Mouse (Mus musculus) MEL (cell line): ENCODE measurements at regions not wholly inside any gene's neighbourhood (a gene's known extent, or its start where the extent isn't known, plus 50 kb on each side); places are given as distances from the start of the nearest gene placed in this dataset.

Source experiments
- DNase-seq: peaks from one replicate; pipeline ENCODE4 v3.0.0; 2011; ENCODE audit warnings: low read depth, low spot score
- H3K27ac ChIP-seq: 2 replicates; pipeline ENCODE4 v1.5.1; 2012; ENCODE audit warnings: low read depth, mild to moderate bottlenecking, control low read depth, low read length, moderate library complexity; ENCODE audit not compliant: control insufficient read depth
- H3K27me3 ChIP-seq, 2 experiments: fragments of 150-350 bp in 1 of 2; sonication (generic) in 1 of 2; 2 replicates each; pipeline ENCODE4 v1.6.1; 2012; ENCODE audit warnings: low read length in 2 of 2, mild to moderate bottlenecking in 2 of 2, improper control_type of control experiment in 1 of 2, moderate library complexity in 1 of 2; ENCODE audit not compliant: insufficient read depth in 2 of 2, control insufficient read depth in 1 of 2
- H3K36me3 ChIP-seq, 2 experiments: 2 replicates each; pipeline ENCODE4 v1.6.1; 2012 to 2014; ENCODE audit warnings: low read length in 2 of 2, improper control_type of control experiment in 1 of 2, inconsistent platforms in 1 of 2, mild to moderate bottlenecking in 1 of 2; ENCODE audit not compliant: insufficient read depth in 2 of 2, control insufficient read depth in 1 of 2
- H3K4me1 ChIP-seq, 2 experiments: fragments of 150-350 bp in 1 of 2; sonication (generic) in 1 of 2; 2 replicates each; pipeline ENCODE4 v1.6.1; 2012; ENCODE audit warnings: low read length in 2 of 2, improper control_type of control experiment in 1 of 2, mild to moderate bottlenecking in 1 of 2; ENCODE audit not compliant: insufficient read depth in 2 of 2, control insufficient read depth in 1 of 2
- H3K4me3 ChIP-seq, 2 experiments: fragments of 150-350 bp in 1 of 2; sonication (generic) in 1 of 2; 2 replicates each; pipeline ENCODE4 v1.5.1; 2012; ENCODE audit warnings: low read depth in 2 of 2, low read length in 2 of 2, mild to moderate bottlenecking in 2 of 2, moderate library complexity in 2 of 2, control low read depth in 1 of 2, improper control_type of control experiment in 1 of 2; ENCODE audit not compliant: control insufficient read depth in 1 of 2, insufficient read depth in 1 of 2
- H3K79me2 ChIP-seq: 2 replicates; pipeline ENCODE4 v1.6.1; 2012; ENCODE audit warnings: mild to moderate bottlenecking, low read length, moderate library complexity; ENCODE audit not compliant: control insufficient read depth, poor library complexity, insufficient read depth
- H3K9ac ChIP-seq: 2 replicates; pipeline ENCODE4 v1.6.1; 2012; ENCODE audit warnings: low read depth, mild to moderate bottlenecking, control low read depth, low read length, moderate library complexity; ENCODE audit not compliant: control insufficient read depth, poor library complexity, severe bottlenecking
- H3K9me3 ChIP-seq: fragments of 150-350 bp; sonication (generic); replicated peaks from 2 replicates; pipeline ENCODE4 v1.6.1; 2012; ENCODE audit warnings: mild to moderate bottlenecking, low read length, improper control_type of control experiment, moderate library complexity; ENCODE audit not compliant: insufficient read depth
- BHLHE40 ChIP-seq: IDR thresholded peaks from 2 replicates; pipeline ENCODE4 v1.6.1; 2012; ENCODE audit warnings: low read depth, mild to moderate bottlenecking, inconsistent platforms, low read length, improper control_type of control experiment, borderline replicate concordance
- CHD1 ChIP-seq: IDR thresholded peaks from 2 replicates; pipeline ENCODE4 v1.6.1; 2012; ENCODE audit warnings: low read depth, mild to moderate bottlenecking, inconsistent platforms, low read length, improper control_type of control experiment
- CTCF ChIP-seq, 3 experiments: IDR thresholded peaks in 2 of 3; conservative IDR thresholded peaks in 1 of 3; 2 replicates each; pipeline ENCODE4 v1.5.1; 2011 to 2012; ENCODE audit warnings: low read length in 3 of 3, low read depth in 2 of 3, mild to moderate bottlenecking in 2 of 3, improper control_type of control experiment in 1 of 3, inconsistent platforms in 1 of 3, mixed read lengths in 1 of 3, moderate library complexity in 1 of 3; ENCODE audit not compliant: control insufficient read depth in 1 of 3, insufficient read depth in 1 of 3, poor library complexity in 1 of 3, severe bottlenecking in 1 of 3
- E2F4 ChIP-seq: IDR thresholded peaks from 2 replicates; pipeline ENCODE4 v1.6.1; 2011; ENCODE audit warnings: low read depth, low read length, improper control_type of control experiment, borderline replicate concordance
- ELF1 ChIP-seq: IDR thresholded peaks from 2 replicates; pipeline ENCODE4 v1.6.1; 2014; ENCODE audit warnings: low read depth, mild to moderate bottlenecking, inconsistent platforms, low read length, improper control_type of control experiment, moderate library complexity
- GABPA ChIP-seq: IDR thresholded peaks from 2 replicates; pipeline ENCODE4 v1.6.1; 2012; ENCODE audit warnings: low read depth, mild to moderate bottlenecking, inconsistent platforms, low read length, improper control_type of control experiment, moderate library complexity
- GATA1 ChIP-seq: IDR thresholded peaks from 2 replicates; pipeline ENCODE4 v1.6.1; 2011; ENCODE audit warnings: low read depth, low read length, improper control_type of control experiment
- HCFC1 ChIP-seq: IDR thresholded peaks from 2 replicates; pipeline ENCODE4 v1.6.1; 2012; ENCODE audit warnings: low read depth, mild to moderate bottlenecking, inconsistent platforms, low read length, improper control_type of control experiment, moderate library complexity
- KAT2A ChIP-seq: conservative IDR thresholded peaks from 2 replicates; pipeline ENCODE4 v1.6.1; 2012; ENCODE audit warnings: low read depth, low read length, improper control_type of control experiment, inconsistent platforms
- MAX ChIP-seq: IDR thresholded peaks from 2 replicates; pipeline ENCODE4 v1.6.1; 2011; ENCODE audit warnings: low read length, improper control_type of control experiment
- MAZ ChIP-seq: IDR thresholded peaks from 2 replicates; pipeline ENCODE4 v1.6.1; 2012; ENCODE audit warnings: low read depth, mild to moderate bottlenecking, inconsistent platforms, low read length, improper control_type of control experiment
- MXI1 ChIP-seq: IDR thresholded peaks from 2 replicates; pipeline ENCODE4 v1.6.1; 2011; ENCODE audit warnings: mild to moderate bottlenecking, low read depth, low read length, improper control_type of control experiment
- MYB ChIP-seq: IDR thresholded peaks from 2 replicates; pipeline ENCODE4 v1.6.1; 2011; ENCODE audit warnings: mild to moderate bottlenecking, low read depth, low read length, improper control_type of control experiment
- NELFE ChIP-seq: IDR thresholded peaks from 2 replicates; pipeline ENCODE4 v1.6.1; 2011; ENCODE audit warnings: low read depth, low read length, improper control_type of control experiment
- NRF1 ChIP-seq: IDR thresholded peaks from 2 replicates; pipeline ENCODE4 v1.6.1; 2014; ENCODE audit warnings: low read depth, mild to moderate bottlenecking, inconsistent platforms, low read length, improper control_type of control experiment, moderate library complexity; ENCODE audit not compliant: poor library complexity, insufficient read depth, severe bottlenecking
- POLR2AphosphoS2 ChIP-seq: IDR thresholded peaks from 2 replicates; pipeline ENCODE4 v1.6.1; 2011; ENCODE audit warnings: low read length, improper control_type of control experiment
- SIN3A ChIP-seq: IDR thresholded peaks from 2 replicates; pipeline ENCODE4 v1.6.1; 2012; ENCODE audit warnings: low read length, improper control_type of control experiment, inconsistent platforms
- SMC3 ChIP-seq: IDR thresholded peaks from 2 replicates; pipeline ENCODE4 v1.6.1; 2011; ENCODE audit warnings: low read depth, low read length, improper control_type of control experiment
- TBP ChIP-seq: IDR thresholded peaks from 2 replicates; pipeline ENCODE4 v1.8.0; 2011; ENCODE audit warnings: low read depth, low read length, improper control_type of control experiment
- USF1 ChIP-seq: IDR thresholded peaks from 2 replicates; pipeline ENCODE4 v1.6.1; 2014; ENCODE audit warnings: low read depth, mild to moderate bottlenecking, inconsistent platforms, low read length, improper control_type of control experiment, moderate library complexity
- ZKSCAN1 ChIP-seq: IDR thresholded peaks from 2 replicates; pipeline ENCODE4 v1.6.1; 2012; ENCODE audit warnings: low read depth, mild to moderate bottlenecking, inconsistent platforms, low read length, improper control_type of control experiment, moderate library complexity
- ZMIZ1 ChIP-seq: IDR thresholded peaks from 2 replicates; pipeline ENCODE4 v1.6.1; 2012; ENCODE audit warnings: low read depth, mild to moderate bottlenecking, inconsistent platforms, low read length, improper control_type of control experiment, moderate library complexity

GRCm38 (mm10) chr5:50145458-50146083 lies 86.8 kb upstream of the Adgra3 start:
- H3K4me3 ChIP-seq, result no peak overlapping the region
- DNase-seq, result no peak
- no peaks in the 10 kb centered on the region for H3K79me2 ChIP-seq
- H3K4me1 ChIP-seq, result no peaks in the 10 kb centered on the region
- no peak overlapping the region for H3K9ac ChIP-seq
- H3K36me3 ChIP-seq, result no peaks in the 10 kb centered on the region
- no peaks in the 10 kb centered on the region for H3K27me3 ChIP-seq
- H3K27ac ChIP-seq, result no peak overlapping the region
- TF ChIP-seq MAX (no peak), MYB (no peak), GATA1 (no peak), GABPA (no peak), NELFE (no peak), POLR2AphosphoS2 (no peak), MAZ (no peak)
- no peaks in the 10 kb centered on the region for H3K9me3 ChIP-seq

- H3K9ac ChIP-seq, result no peak overlapping the region
- H3K27ac ChIP-seq, result no peak overlapping the region
- peak; percentile 28 for DNase-seq
- TF ChIP-seq ZKSCAN1 (no peak), ZMIZ1 (no peak), NELFE (no peak), MYB (no peak), SIN3A (no peak), SMC3 (no peak), CTCF (IDR thresholded peaks at IDR 0.05 in 2 of 3, conservative IDR thresholded peaks at IDR 0.05 in 1 of 3; ENCODE audit: control insufficient read depth in 1 of 3, insufficient read depth in 1 of 3, low read depth in 2 of 3, low read length in 3 of 3, poor library complexity in 1 of 3, severe bottlenecking in 1 of 3) (no peak), BHLHE40 (no peak), HCFC1 (no peak), MXI1 (no peak), MAX (no peak), E2F4 (no peak), ELF1 (no peak), POLR2AphosphoS2 (no peak), USF1 (no peak), CHD1 (no peak), KAT2A (no peak), NRF1 (no peak), TBP (no peak)
- peaks cover 0 to 16% of the 10 kb centered on the region in 2 experiments; a peak in 2 of 4 replicates for H3K36me3 ChIP-seq
- no peaks in the 10 kb centered on the region for H3K9me3 ChIP-seq
- peaks cover 3 to 16% of the 10 kb centered on the region in 2 experiments; a peak in 3 of 4 replicates for H3K4me1 ChIP-seq
- H3K4me3 ChIP-seq, result no peak overlapping the region
- H3K79me2 ChIP-seq, result no peaks in the 10 kb centered on the region
- no peaks in the 10 kb centered on the region for H3K27me3 ChIP-seq
These were observed 71.4 kb upstream of the Adgra3 start for GRCm38 (mm10) chr5:50130202-50130601.
